18 mouse cellular contexts compared by ENCODE assay signal in the genomic region with DNA sequence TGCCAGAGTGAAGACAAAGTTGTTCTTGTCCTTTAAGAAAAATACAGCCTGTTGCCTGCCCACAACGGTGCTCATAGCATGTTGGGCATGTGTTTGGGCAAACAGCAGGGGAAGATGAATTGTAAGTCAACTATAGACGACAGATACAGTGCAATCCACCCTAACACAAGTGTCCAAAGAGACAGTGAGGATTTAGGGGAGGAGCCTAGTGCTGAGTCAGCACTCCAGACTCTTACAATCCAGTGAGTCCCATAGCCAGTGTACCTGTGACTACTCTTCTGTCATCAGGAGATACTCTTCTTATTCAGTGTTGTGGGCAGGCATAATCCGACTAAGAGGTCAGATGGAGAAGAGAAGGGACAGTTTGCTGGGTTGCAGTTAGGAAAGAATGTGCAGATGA. TPM values are rescaled to one million over a fixed set of nuclear protein-coding genes. Genes with fewer than 3 reads are reported as not detected.
A peak's percentile ranks its signal among the peaks of the same experiment; 100 is the strongest.
DNase-seq lines count a peak whose midpoint lies in the region; ATAC-seq and TF ChIP-seq lines count a peak whose summit lies in the region.
"Had no signal": no experiment of that assay in that cellular context is flagged by ENCODE, and none has a peak within 500 bp of the region (broad histone marks: within the 10 kb centered on the region; RNA-seq: fewer than 3 reads in every experiment).

No protein-coding gene starts in this region.

- no peak for ATAC-seq in midbrain, embryonic 11.5 days (ENCODE audit: low FRiP score)
- no peak for ATAC-seq in midbrain, embryonic 13.5 days
- ATAC-seq: forebrain, embryonic 14.5 days; forebrain, embryonic 16.5 days had no signal

- H3K4me3 ChIP-seq in midbrain, embryonic 11.5 days (ENCODE audit: low read depth, low read length): no peak overlapping the region
- H3K4me3 ChIP-seq in midbrain, embryonic 13.5 days (replicated peaks): no peak overlapping the region
- H3K4me3 ChIP-seq in ES-E14 (ENCODE audit: insufficient read depth in 1 of 2, low read depth in 1 of 2, low read length in 2 of 2, poor library complexity in 1 of 2, severe bottlenecking in 1 of 2): no peak overlapping the region
- H3K4me3 ChIP-seq: embryonic facial prominence, embryonic 10.5 days; embryonic facial prominence, embryonic 12.5 days; forebrain, embryonic 12.5 days had no signal

- H3K4me2 ChIP-seq in midbrain, embryonic 11.5 days: no peak overlapping the region
- H3K4me2 ChIP-seq in midbrain, embryonic 13.5 days (replicated peaks): no peak overlapping the region
- H3K4me2 ChIP-seq: embryonic facial prominence, embryonic 12.5 days; forebrain, embryonic 12.5 days had no signal

- no peaks in the 10 kb centered on the region for H3K9me3 ChIP-seq in midbrain, embryonic 11.5 days (ENCODE audit: control insufficient read depth, low read length)
- no peaks in the 10 kb centered on the region for H3K9me3 ChIP-seq in midbrain, embryonic 13.5 days
- no peaks in the 10 kb centered on the region for H3K9me3 ChIP-seq in ES-E14 (ENCODE audit: control insufficient read depth, insufficient read depth, low read depth, low read length)
- H3K9me3 ChIP-seq: embryonic facial prominence, embryonic 10.5 days; embryonic facial prominence, embryonic 12.5 days; forebrain, embryonic 12.5 days had no signal

- WGBS in midbrain, embryonic 11.5 days: 83% methylated on average over 3 of the region's 3 CpGs
- 86% methylated on average over 3 of the region's 3 CpGs for WGBS in midbrain, embryonic 13.5 days

- H3K4me1 ChIP-seq in midbrain, embryonic 11.5 days (ENCODE audit: control insufficient read depth, insufficient read depth, low read length): peaks cover 9% of the 10 kb centered on the region
- H3K4me1 ChIP-seq in midbrain, embryonic 13.5 days (replicated peaks): peaks cover 18% of the 10 kb centered on the region
- H3K4me1 ChIP-seq in ES-E14 (ENCODE audit: control insufficient read depth in 2 of 2, insufficient read depth in 2 of 2, low read length in 2 of 2, poor library complexity in 1 of 2): peaks cover 0 to 4% of the 10 kb centered on the region in 2 experiments; a peak in 1 of 4 replicates

- DNase-seq in cerebellum, adult 9-10 months: peak; percentile 37
- DNase-seq in cerebellum, postnatal 36 days: no peak
- DNase-seq in midbrain, embryonic 11.5 days (ENCODE audit: low spot score, missing footprints): peak; percentile 33
- no peak for DNase-seq in ES-E14 (ENCODE audit: low read depth, low spot score)
- DNase-seq in adrenal gland, adult 8-10 months: no peak
- DNase-seq: adrenal gland, adult 2 months; adrenal gland, postnatal 14 days; adrenal gland, postnatal 36 days; cerebellum, adult 11-12 months; cerebellum, adult 8-10 months; cerebellum, postnatal 14 days had no signal

- no peak overlapping the region for H3K9ac ChIP-seq in midbrain, embryonic 11.5 days (ENCODE audit: low read length)
- H3K9ac ChIP-seq in midbrain, embryonic 13.5 days (replicated peaks): no peak overlapping the region
- no peak overlapping the region for H3K9ac ChIP-seq in ES-E14 (ENCODE audit: insufficient read depth, low read depth, low read length, poor library complexity, severe bottlenecking)
- H3K9ac ChIP-seq: embryonic facial prominence, embryonic 12.5 days; forebrain, embryonic 12.5 days had no signal

- in situ Hi-C loops in ES-E14 (cut with MboI; ENCODE audit: low sequenced_read_pairs in 2 of 2, unreplicated experiment in 2 of 2): no loop called here

- H3K27ac ChIP-seq in midbrain, embryonic 11.5 days (ENCODE audit: low read depth, low read length): no peak overlapping the region
- H3K27ac ChIP-seq in midbrain, embryonic 13.5 days: no peak overlapping the region
- no peak overlapping the region for H3K27ac ChIP-seq in ES-E14 (ENCODE audit: insufficient read depth, low read depth, low read length, poor library complexity, severe bottlenecking)
- H3K27ac ChIP-seq: embryonic facial prominence, embryonic 10.5 days; embryonic facial prominence, embryonic 12.5 days; forebrain, embryonic 12.5 days had no signal

- H3K27me3 ChIP-seq in midbrain, embryonic 11.5 days (ENCODE audit: control insufficient read depth, insufficient read depth, low read length): peaks cover 29% of the 10 kb centered on the region
- H3K27me3 ChIP-seq in midbrain, embryonic 13.5 days: peaks cover 57% of the 10 kb centered on the region

- H3K36me3 ChIP-seq in midbrain, embryonic 11.5 days (ENCODE audit: control insufficient read depth, insufficient read depth, low read length): no peaks in the 10 kb centered on the region
- H3K36me3 ChIP-seq in midbrain, embryonic 13.5 days: no peaks in the 10 kb centered on the region
- H3K36me3 ChIP-seq in ES-E14 (ENCODE audit: control insufficient read depth, insufficient read depth, low read length, poor library complexity, severe bottlenecking): no peaks in the 10 kb centered on the region
- H3K36me3 ChIP-seq: embryonic facial prominence, embryonic 10.5 days; embryonic facial prominence, embryonic 12.5 days; forebrain, embryonic 12.5 days had no signal

TF ChIP-seq in ES-E14, 5 proteins besides CTCF, POLR2A, EP300 and RAD21:
- TF ChIP-seq MAFK (IDR thresholded peaks at IDR 0.05; ENCODE audit: insufficient read depth, low read depth, low read length): peak; percentile 81
- no peak for TF ChIP-seq CHD2 (IDR thresholded peaks at IDR 0.05; ENCODE audit: low read depth, low read length)

RNA-seq across cellular contexts. Expression of a gene that starts 8.0 kb away (rescaled TPM):
- polyA plus RNA-seq in midbrain, embryonic 11.5 days (2014; fragmentation: Nextera tagmentation; extraction: Ambion mirVana): 8.4 and 10.8 TPM in 2 replicates
- polyA plus RNA-seq in midbrain, embryonic 13.5 days (2015; fragmentation: Nextera tagmentation; extraction: Ambion mirVana): 11.3 and 12.9 TPM in 2 replicates
- total RNA-seq in ES-E14 (2012; rRNA removed): 3.6 and 5.2 TPM in 2 replicates
- total RNA-seq in adrenal gland, adult 8-10 months (2022): under 1 TPM in 3 of 4 experiments, not detected in 1; 0.18 to 0.70 (median 0.41) TPM
- total RNA-seq: MEL had no signal

Comparison
In these comparisons a context has a peak if more than half of its experiments do, and no peak if none do; other contexts are left out.
1. DNase-seq: peak in cerebellum, adult 9-10 months (single experiment) and midbrain, embryonic 11.5 days (single experiment); none in cerebellum, postnatal 36 days (0 of 2), ES-E14 (single experiment) and adrenal gland, adult 8-10 months (single experiment).